Mouse (Mus musculus): ENCODE measurements at regions not wholly inside any gene's neighbourhood (a gene's known extent, or its start where the extent isn't known, plus 50 kb on each side); places are given as distances from the start of the nearest gene placed in this dataset.

DNA sequence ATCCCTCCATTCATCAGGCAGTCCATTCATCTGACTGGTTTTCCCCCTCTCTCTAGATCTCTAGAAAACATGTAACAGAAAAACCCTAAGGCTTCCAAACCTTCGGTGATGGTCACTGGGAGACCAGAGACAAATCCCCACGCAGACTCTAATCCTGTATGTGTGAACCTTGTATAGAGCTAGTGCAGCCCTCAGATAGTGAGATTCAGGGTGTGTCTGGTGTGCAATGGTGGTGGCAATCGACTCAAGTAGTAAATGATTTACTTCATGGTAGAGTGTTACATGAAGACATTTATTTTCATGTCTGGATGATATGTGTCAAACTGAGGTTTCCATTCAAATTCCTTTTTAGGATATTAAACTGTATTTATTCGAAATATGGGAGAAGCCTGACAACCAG is 147.4 kb downstream of the Irs2 start:
- 79% methylated on average over 4 of the region's 4 CpGs for WGBS
- Histone ChIP-seq H3K4me1 (peaks cover 9% of the 10 kb centered on the region), H3K9me3 (no peaks in the 10 kb centered on the region), H3K36me3 (replicated peaks) (no peaks in the 10 kb centered on the region), H3K27ac (no peak overlapping the region), H3K4me2 (no peak overlapping the region), H3K9ac (no peak overlapping the region), H3K4me3 (no peak overlapping the region), H3K27me3 (replicated peaks) (no peaks in the 10 kb centered on the region)
- no peak for ATAC-seq (replicated peaks)

DNA sequence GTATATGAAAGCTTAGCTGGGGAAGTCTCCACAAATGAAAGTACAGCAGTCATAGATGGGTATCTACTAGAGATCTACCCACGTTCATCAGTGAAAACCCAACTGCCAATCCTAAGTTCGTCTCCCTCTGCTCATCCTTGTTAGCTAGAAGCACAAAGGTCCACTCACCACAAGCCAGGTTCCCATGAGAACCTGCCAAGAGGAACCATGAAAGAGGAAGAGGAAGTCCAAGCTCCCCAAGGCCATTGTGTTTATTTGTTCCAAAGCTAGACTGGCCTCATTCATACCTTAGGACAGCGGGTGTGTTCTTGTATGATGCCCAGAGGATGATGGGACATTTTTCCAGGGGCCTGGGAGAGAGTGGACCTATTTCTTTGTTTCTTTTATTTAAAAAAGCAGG is 150.4 kb downstream of the Irs2 start:
- Histone ChIP-seq H3K4me3 (no peak overlapping the region), H3K9ac (no peak overlapping the region), H3K27me3 (replicated peaks) (no peaks in the 10 kb centered on the region), H3K9me3 (no peaks in the 10 kb centered on the region), H3K27ac (no peak overlapping the region), H3K4me1 (no peaks in the 10 kb centered on the region; the same call in 1 of the 2 replicates), H3K4me2 (no peak overlapping the region), H3K36me3 (replicated peaks) (no peaks in the 10 kb centered on the region)
- no peak for ATAC-seq (replicated peaks)
- WGBS = 98% methylated on average over 3 of the region's 3 CpGs

DNA sequence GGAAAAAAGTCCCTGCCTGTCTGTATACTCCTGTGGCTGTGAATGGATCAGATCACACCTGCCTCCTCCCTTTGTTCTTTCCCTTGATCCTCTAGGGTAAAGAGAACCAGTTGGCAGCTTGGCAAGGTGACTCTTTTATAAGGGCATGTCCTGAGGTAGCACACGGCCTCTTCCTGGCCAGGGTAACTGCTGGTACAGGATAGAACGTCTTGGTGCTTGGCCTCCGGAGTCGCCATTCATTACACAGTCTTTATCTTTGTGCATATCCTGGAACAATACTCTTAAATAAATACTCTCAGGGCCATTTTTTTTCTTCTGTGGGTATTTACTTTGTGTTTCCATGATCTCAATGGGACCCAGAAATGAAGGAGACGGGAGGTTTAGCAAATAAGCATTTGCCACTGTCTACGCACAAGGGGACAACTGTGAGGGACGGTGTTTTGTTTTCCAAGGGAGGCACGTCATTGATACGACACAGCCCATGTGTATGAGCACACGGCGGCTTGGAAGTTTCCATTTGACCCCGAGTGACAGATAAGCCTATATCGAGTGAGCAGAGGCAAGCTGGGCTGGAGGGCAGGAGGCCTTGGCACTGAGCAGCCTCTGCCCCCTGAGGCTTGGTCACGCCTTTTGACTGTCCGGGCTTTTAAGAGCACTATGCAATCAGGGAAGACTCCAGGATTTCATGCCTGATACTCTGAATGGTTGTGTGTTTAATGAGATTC is 151.1 kb downstream of the Irs2 start:
- Histone ChIP-seq H3K27me3 (replicated peaks) (no peaks in the 10 kb centered on the region), H3K27ac (no peak overlapping the region), H3K4me1 (no peaks in the 10 kb centered on the region; the same call in 1 of the 2 replicates), H3K4me2 (no peak overlapping the region), H3K4me3 (no peak overlapping the region), H3K9ac (no peak overlapping the region), H3K9me3 (no peaks in the 10 kb centered on the region), H3K36me3 (replicated peaks) (no peaks in the 10 kb centered on the region)
- peak; percentile 54; the same call in 1 of the 2 replicates for ATAC-seq (replicated peaks)
- WGBS = 44% methylated on average over 15 of the region's 15 CpGs

DNA sequence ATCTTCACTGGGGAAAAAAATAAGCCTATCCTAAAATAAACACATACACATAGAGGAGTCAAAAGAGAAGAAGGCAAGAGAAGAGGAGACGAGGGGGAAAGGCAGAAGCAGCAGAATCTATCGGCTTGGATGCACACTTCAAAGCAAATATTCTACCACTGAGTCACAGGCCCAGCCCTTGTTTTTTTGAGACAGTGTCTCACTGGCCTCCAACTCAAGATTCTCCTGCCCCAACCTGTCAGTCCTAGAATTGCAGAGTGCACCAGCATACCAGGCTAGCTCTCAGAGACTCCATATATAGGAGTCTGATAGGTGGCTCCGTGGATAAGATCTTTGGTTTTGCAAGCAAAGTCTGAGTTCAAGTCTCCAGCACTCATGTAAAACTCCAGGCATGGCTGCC is 152.6 kb downstream of the Irs2 start:
- Histone ChIP-seq H3K27me3 (replicated peaks) (no peaks in the 10 kb centered on the region), H3K9ac (no peak overlapping the region), H3K4me2 (no peak overlapping the region), H3K9me3 (no peaks in the 10 kb centered on the region), H3K4me1 (no peaks in the 10 kb centered on the region; the same call in 1 of the 2 replicates), H3K27ac (no peak overlapping the region), H3K4me3 (no peak overlapping the region), H3K36me3 (replicated peaks) (no peaks in the 10 kb centered on the region)
- 90% methylated on average over 3 of the region's 3 CpGs for WGBS
- ATAC-seq (replicated peaks) = no peak

DNA sequence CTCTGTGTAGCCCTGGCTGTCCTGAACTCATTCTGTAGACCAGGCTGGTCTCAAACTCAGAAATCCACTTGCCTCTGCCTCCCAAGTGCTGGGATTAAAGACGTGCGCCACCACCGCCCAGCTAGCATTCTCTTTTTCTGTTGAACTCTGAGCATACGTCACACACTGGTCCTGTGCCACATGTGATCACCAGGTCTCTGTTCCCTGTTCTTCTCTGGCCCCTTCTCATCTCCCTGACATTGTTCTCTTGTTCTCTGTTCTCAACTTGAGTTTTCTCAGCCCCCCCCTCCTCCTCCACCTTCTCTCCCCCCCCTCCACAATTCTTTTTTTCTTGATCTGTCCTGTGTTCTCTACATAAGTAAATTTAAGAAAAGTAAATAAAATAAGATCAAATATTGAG is 153.1 kb downstream of the Irs2 start:
- no peak overlapping the region for H3K4me2 ChIP-seq
- WGBS = 86% methylated on average over 4 of the region's 4 CpGs
- H3K4me3 ChIP-seq = no peak overlapping the region
- no peak overlapping the region for H3K9ac ChIP-seq
- H3K4me1 ChIP-seq = no peaks in the 10 kb centered on the region; the same call in 1 of the 2 replicates
- H3K27me3 ChIP-seq (replicated peaks) = no peaks in the 10 kb centered on the region
- H3K36me3 ChIP-seq (replicated peaks) = no peaks in the 10 kb centered on the region
- ATAC-seq (replicated peaks) = no peak
- H3K27ac ChIP-seq = no peak overlapping the region
- no peaks in the 10 kb centered on the region for H3K9me3 ChIP-seq

DNA sequence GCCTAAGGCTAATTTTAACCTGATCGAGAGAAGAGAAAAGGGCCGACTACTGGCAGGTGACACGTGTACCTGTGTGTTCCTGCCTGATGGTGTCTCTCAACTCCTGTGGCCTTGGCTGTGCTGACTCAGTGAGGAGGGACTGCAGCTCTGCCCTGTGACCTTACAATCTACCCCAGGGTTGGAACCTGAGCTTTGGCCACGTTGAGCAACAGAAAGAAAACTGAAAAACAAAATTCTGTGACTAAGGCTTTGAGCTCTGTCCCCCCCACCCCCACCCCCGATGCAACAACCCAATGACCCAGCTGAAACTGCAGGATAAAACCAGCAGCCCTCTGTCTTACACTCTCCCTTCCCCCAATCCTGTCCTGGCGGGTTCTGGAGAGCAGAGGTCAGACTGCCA is 153.7 kb downstream of the Irs2 start:
- 63% methylated on average over 6 of the region's 6 CpGs for WGBS

DNA sequence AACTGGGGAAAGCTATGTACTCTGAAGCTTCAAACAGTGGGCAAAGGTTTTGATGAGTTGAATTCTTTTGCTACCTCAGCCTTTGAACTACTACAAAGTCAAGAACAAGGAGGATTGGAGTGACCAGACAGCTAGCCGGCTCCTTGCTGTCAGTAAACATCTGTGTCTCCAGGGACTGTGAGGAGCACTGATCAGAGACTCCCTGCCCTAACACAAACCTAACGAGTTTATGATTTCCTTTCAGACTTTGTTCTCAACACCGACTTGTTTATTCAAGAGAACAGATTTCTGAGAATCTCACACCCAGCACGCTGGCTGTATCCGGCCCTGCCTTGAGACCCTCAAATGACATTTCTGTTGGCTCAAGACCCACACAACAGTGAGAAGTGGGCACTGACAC is 154.4 kb downstream of the Irs2 start:
- H3K4me2 ChIP-seq = no peak overlapping the region
- no peaks in the 10 kb centered on the region for H3K9me3 ChIP-seq
- no peak overlapping the region for H3K4me3 ChIP-seq
- no peaks in the 10 kb centered on the region for H3K27me3 ChIP-seq (replicated peaks)
- no peak overlapping the region for H3K9ac ChIP-seq
- WGBS = 85% methylated on average over 5 of the region's 5 CpGs
- H3K27ac ChIP-seq = no peak overlapping the region
- H3K36me3 ChIP-seq (replicated peaks) = no peaks in the 10 kb centered on the region
- no peaks in the 10 kb centered on the region; the same call in 1 of the 2 replicates for H3K4me1 ChIP-seq
- ATAC-seq (replicated peaks) = no peak

More for the DNA sequence above, 153.7 kb downstream of the Irs2 start:
- Histone ChIP-seq H3K36me3 (replicated peaks) (no peaks in the 10 kb centered on the region), H3K4me3 (no peak overlapping the region), H3K27ac (no peak overlapping the region), H3K4me1 (no peaks in the 10 kb centered on the region; the same call in 1 of the 2 replicates), H3K9ac (no peak overlapping the region), H3K27me3 (replicated peaks) (no peaks in the 10 kb centered on the region), H3K4me2 (no peak overlapping the region), H3K9me3 (no peaks in the 10 kb centered on the region)
- ATAC-seq (replicated peaks) = no peak

DNA sequence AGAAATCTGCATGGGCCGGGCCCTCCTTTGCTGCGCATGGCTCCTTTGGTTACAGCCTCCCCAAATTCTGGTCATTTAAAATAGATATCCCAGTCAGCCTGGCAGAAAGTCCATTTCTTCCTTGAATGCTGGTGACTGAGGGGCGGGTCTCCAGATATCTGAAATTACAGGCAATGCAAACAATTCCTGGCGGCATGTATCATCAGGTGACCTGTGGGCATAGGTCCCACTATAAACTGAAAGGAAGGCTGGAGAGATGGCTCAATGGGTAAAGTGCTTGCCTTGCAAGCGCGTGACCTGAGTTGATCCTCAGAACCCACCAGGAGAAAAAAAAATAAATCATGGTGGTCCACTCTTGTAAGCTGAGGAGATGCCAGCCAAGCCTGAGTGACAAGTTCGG is 158.3 kb downstream of the Irs2 start:
- no peaks in the 10 kb centered on the region for H3K4me1 ChIP-seq
- no peak overlapping the region for H3K4me2 ChIP-seq
- H3K27ac ChIP-seq = no peak overlapping the region
- no peaks in the 10 kb centered on the region for H3K36me3 ChIP-seq (replicated peaks)
- no peaks in the 10 kb centered on the region for H3K9me3 ChIP-seq
- no peak overlapping the region for H3K4me3 ChIP-seq
- 91% methylated on average over 7 of the region's 7 CpGs for WGBS
- H3K27me3 ChIP-seq (replicated peaks) = no peaks in the 10 kb centered on the region
- no peak overlapping the region for H3K9ac ChIP-seq
- no peak for ATAC-seq (replicated peaks)

DNA sequence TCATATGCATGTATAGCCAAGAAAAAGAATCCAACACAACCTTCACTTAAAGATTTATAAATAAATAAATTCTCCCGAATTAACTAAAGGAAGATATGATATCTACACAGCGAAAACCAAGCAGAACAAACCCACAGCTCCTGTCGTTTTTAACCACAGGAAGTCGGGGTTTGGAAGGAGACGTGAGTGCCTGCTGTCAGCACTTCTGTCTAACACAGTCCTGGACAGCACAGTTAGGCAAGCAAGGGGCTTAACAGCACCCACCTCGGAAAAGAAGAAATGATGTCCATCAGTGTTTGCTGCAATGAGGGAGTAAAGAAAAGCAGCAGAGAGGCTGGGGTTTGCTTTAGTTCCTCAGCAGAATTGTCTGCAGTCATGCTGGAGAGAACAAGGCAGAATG is 162.7 kb downstream of the Irs2 start:
- no peaks in the 10 kb centered on the region for H3K36me3 ChIP-seq (replicated peaks)
- no peak overlapping the region for H3K27ac ChIP-seq
- H3K4me2 ChIP-seq = no peak overlapping the region
- H3K4me1 ChIP-seq = no peaks in the 10 kb centered on the region
- no peak overlapping the region for H3K9ac ChIP-seq
- no peaks in the 10 kb centered on the region for H3K9me3 ChIP-seq
- H3K27me3 ChIP-seq (replicated peaks) = no peaks in the 10 kb centered on the region
- no peak overlapping the region for H3K4me3 ChIP-seq
- 65% methylated on average over 6 of the region's 6 CpGs for WGBS
- no peak for ATAC-seq (replicated peaks)

DNA sequence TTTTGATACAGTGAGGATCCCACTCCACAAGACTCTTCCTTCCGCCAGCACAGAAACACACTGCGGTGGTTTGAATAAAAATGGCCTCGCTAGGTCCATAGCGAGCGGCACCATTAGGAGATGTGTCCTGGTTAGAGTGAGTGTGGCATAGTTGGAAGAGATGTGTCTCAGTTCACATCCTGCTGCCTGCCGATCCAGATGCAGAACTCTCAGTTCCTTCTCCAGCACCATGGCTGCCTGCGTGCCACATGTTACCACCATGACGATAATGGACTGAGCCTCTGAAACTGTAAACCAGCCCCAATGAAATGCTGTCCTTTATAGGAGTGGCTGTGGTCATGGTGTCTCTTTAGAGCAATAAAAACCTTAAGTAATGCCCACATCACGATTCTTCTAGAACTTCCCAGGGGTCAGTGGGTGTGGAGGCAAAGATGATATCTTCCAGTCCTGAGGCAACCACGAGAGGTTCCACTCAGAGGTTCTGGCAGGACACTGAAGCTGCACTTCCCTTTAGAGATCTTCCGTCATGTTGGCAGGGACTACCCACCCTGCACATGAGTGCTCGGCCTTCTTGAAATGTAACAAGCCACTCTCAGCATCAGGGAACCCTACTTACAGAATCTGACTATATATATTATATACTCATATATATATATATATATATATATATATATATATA is 167.3 kb downstream of the Irs2 start:
- Histone ChIP-seq H3K9ac (no peak overlapping the region), H3K36me3 (replicated peaks) (no peaks in the 10 kb centered on the region), H3K9me3 (no peaks in the 10 kb centered on the region), H3K4me1 (0 out of 2 replicates have a peak, but pooled peaks cover 4% of the 10 kb centered on the region), H3K27me3 (replicated peaks) (no peaks in the 10 kb centered on the region), H3K27ac (no peak overlapping the region), H3K4me2 (no peak overlapping the region), H3K4me3 (no peak overlapping the region)
- no peak for ATAC-seq (replicated peaks)
- 94% methylated on average over 12 of the region's 12 CpGs for WGBS

DNA sequence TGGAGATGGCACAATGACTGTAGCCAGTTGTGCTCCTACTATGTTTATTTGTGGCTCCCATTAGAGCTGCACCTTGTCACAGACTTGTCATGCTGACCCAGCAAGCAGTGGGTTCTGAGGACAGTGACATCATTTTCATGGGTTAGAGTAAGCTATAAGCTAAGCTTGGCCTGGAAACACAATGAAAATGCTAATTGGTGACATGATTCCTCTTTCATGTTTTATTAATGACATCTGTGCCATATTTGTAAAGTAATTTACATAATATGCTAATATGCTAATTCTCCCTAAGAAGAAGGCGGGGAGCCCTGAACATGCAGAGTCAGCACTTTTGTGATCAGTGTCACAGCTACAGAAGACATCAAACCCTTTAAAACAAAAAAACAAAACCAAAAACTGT is 168.2 kb downstream of the Irs2 start:
- Histone ChIP-seq H3K27me3 (replicated peaks) (no peaks in the 10 kb centered on the region), H3K27ac (no peak overlapping the region), H3K36me3 (replicated peaks) (no peaks in the 10 kb centered on the region), H3K4me3 (no peak overlapping the region), H3K9me3 (no peaks in the 10 kb centered on the region), H3K4me2 (no peak overlapping the region), H3K9ac (no peak overlapping the region), H3K4me1 (0 out of 2 replicates have a peak, but pooled peaks cover 4% of the 10 kb centered on the region)
- 32% methylated on average over 1 of the region's 1 CpGs for WGBS
- ATAC-seq (replicated peaks) = 0 out of 2 replicates have a peak, but pooled peaks have one; percentile 39

DNA sequence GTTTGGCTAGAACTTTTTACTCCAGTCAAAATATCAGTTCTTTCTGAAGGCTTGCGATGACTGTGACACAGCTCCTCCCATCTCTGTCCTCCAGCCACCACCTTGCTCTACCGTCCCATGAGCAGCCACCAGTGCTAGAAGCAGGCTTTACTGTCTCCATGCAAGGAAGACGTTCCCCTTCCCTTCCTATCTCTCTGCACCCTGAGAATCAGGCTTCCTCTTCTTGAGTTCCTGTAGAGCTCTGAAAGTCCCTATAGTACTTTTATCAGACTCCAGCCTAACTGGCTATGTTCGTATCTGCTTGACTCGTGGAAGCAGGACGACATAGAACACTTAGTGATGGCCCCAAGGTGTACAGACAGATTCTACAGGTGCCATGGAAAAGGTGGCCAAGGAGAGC is 173.2 kb downstream of the Irs2 start:
- Histone ChIP-seq H3K4me1 (0 out of 2 replicates have a peak, but pooled peaks cover 4% of the 10 kb centered on the region), H3K27me3 (replicated peaks) (no peaks in the 10 kb centered on the region), H3K4me2 (no peak overlapping the region), H3K9me3 (no peaks in the 10 kb centered on the region), H3K9ac (no peak overlapping the region), H3K27ac (no peak overlapping the region), H3K4me3 (no peak overlapping the region), H3K36me3 (replicated peaks) (no peaks in the 10 kb centered on the region)
- WGBS = 88% methylated on average over 6 of the region's 6 CpGs
- ATAC-seq (replicated peaks) = no peak

DNA sequence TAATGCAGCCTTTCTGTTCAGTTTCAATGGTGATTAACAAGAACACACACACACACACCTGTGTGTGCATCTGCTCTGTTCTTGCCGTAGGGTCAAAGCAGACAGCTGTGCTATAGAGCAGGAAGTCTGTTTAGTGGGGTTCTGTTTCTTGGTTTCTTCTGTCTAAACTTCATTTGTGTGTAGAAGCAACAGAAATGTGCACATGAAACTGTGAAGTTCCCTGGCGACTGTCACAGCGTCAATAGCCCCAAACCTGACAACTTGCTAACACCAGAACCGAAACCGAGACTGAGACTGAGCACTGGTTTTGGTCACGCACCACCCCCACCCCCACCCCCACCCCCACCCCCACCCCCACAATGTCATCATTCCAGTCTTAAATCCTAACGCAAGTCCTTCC is 176.4 kb downstream of the Irs2 start:
- no peaks in the 10 kb centered on the region for H3K36me3 ChIP-seq (replicated peaks)
- no peaks in the 10 kb centered on the region for H3K9me3 ChIP-seq
- 87% methylated on average over 7 of the region's 7 CpGs for WGBS
- no peak overlapping the region for H3K4me2 ChIP-seq
- no peak overlapping the region for H3K9ac ChIP-seq
- H3K4me3 ChIP-seq = no peak overlapping the region
- no peak for ATAC-seq (replicated peaks)
- H3K27ac ChIP-seq = no peak overlapping the region
- H3K27me3 ChIP-seq (replicated peaks) = no peaks in the 10 kb centered on the region
- no peaks in the 10 kb centered on the region for H3K4me1 ChIP-seq

Measured in midbrain, embryonic 15.5 days (tissue).